Mouse (Mus musculus) erythroblast, adult 5-6 weeks (primary cell): ENCODE data around the gene Plpp7. TPM values are rescaled to one million over a fixed set of nuclear protein-coding genes. Genes with fewer than 3 reads are reported as not detected.

Experiments used
- ATAC-seq: replicated peaks from 2 replicates; pipeline ENCODE4 v1.8.0; 2016; ENCODE audit warnings: moderate number of reproducible peaks, mild to moderate bottlenecking, moderate TSS enrichment, inconsistent platforms; ENCODE audit not compliant: poor library complexity, low FRiP score, severe bottlenecking
- total RNA-seq, 2 experiments: library from RNA; stranded (forward) in 1 of 2; stranded (reverse) in 1 of 2; fragments of 150-400 nt in 1 of 2; fragments of 200-764, 138-1000 nt in 1 of 2; gene quantifications; 2 replicates each; pipeline versions ENCODE4 v1.2.3 to v1.2.4; 2015 to 2017; ENCODE audit warnings: low replicate concordance in 2 of 2

Plpp7 gene
- total RNA-seq, 2 experiments from 2014 or later: 0.60 TPM; not detected in 1

DNA sequence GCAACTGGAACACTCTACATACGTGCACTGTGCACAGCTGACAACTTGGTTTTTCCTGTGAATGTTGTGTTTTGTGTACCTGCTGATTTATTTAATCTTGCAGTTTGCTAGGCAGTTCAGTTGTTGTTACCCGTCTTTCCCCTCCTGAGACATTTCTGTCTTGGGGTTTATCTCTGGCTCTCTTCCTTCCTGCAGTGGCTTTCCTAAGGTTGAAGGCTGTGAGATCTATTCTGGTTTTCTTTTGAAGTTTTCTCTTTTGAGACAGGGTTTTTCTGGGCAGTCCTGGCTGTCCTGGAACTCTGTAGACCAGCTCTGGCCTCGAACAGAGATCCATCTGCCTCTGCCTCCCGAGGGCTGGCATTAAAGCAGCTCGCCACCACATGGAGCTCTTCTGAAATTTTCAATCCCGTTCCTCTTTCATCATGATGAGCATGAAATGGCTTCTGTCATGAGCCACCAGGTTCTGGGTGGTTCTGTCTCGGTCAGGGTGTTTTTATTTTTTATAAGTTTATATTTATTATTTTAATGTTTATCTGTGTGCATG lies 59.7 kb downstream of the Plpp7 start:
- no peak for ATAC-seq

- no peak for ATAC-seq
These were observed 60.3 kb downstream of the Plpp7 start for GRCm38 (mm10) chr2:32155614-32156013.

- ATAC-seq: no peak
These were observed 61.3 kb downstream of the Plpp7 start for GRCm38 (mm10) chr2:32156645-32157044.

GRCm38 (mm10) chr2:32157328-32157727 lies 62.0 kb downstream of the Plpp7 start:
- no peak for ATAC-seq

GRCm38 (mm10) chr2:32158616-32159239 lies 63.4 kb downstream of the Plpp7 start:
- no peak for ATAC-seq

Other genes with a start within 250 kb of the Plpp7 start
- not detected in 2 replicates for gene Fibcd1, start 249.5 kb upstream of the Plpp7 start, total RNA-seq (2015; ENCODE audit: low replicate concordance)
- not detected in 2 replicates for gene Fibcd1, start 249.5 kb upstream of the Plpp7 start, total RNA-seq (2017; ENCODE audit: low replicate concordance)
- gene Lamc3, start 208.2 kb upstream of the Plpp7 start, total RNA-seq (2015; ENCODE audit: low replicate concordance): not detected in 2 replicates
- gene Lamc3, start 208.2 kb upstream of the Plpp7 start, total RNA-seq (2017; ENCODE audit: low replicate concordance): not detected in 2 replicates
- gene Aif1l, start 145.4 kb upstream of the Plpp7 start, total RNA-seq (2015; ENCODE audit: low replicate concordance): not detected in 2 replicates
- not detected in 2 replicates for gene Aif1l, start 145.4 kb upstream of the Plpp7 start, total RNA-seq (2017; ENCODE audit: low replicate concordance)
- 13.4 and 27.4 TPM in 2 replicates for gene Nup214, start 121.1 kb upstream of the Plpp7 start, total RNA-seq (2015; ENCODE audit: low replicate concordance)
- gene Nup214, start 121.1 kb upstream of the Plpp7 start, total RNA-seq (2017; ENCODE audit: low replicate concordance): 7.5 and 14.7 TPM in 2 replicates
- 9.6 and 16.9 TPM in 2 replicates for gene Fam78a, start 10.7 kb upstream of the Plpp7 start, total RNA-seq (2015; ENCODE audit: low replicate concordance)
- 19.7 and 23.0 TPM in 2 replicates for gene Fam78a, start 10.7 kb upstream of the Plpp7 start, total RNA-seq (2017; ENCODE audit: low replicate concordance)
- gene Prrc2b, start 55.6 kb downstream of the Plpp7 start, total RNA-seq (2015; ENCODE audit: low replicate concordance): 12.3 and 13.0 TPM in 2 replicates
- 10.8 and 13.7 TPM in 2 replicates for gene Prrc2b, start 55.6 kb downstream of the Plpp7 start, total RNA-seq (2017; ENCODE audit: low replicate concordance)
- gene Pomt1, start 141.1 kb downstream of the Plpp7 start, total RNA-seq (2015; ENCODE audit: low replicate concordance): 5.0 and 6.0 TPM in 2 replicates
- 3.9 and 10.9 TPM in 2 replicates for gene Pomt1, start 141.1 kb downstream of the Plpp7 start, total RNA-seq (2017; ENCODE audit: low replicate concordance)
- gene Uck1, start 164.6 kb downstream of the Plpp7 start, total RNA-seq (2015; ENCODE audit: low replicate concordance): 0.96 and 3.1 TPM in 2 replicates
- 4.0 and 11.6 TPM in 2 replicates for gene Uck1, start 164.6 kb downstream of the Plpp7 start, total RNA-seq (2017; ENCODE audit: low replicate concordance)
- gene Golga2, start 191.9 kb downstream of the Plpp7 start, total RNA-seq (2015; ENCODE audit: low replicate concordance): 6.3 and 11.1 TPM in 2 replicates
- gene Golga2, start 191.9 kb downstream of the Plpp7 start, total RNA-seq (2017; ENCODE audit: low replicate concordance): 34.5 and 44.0 TPM in 2 replicates
- 30.4 and 97.8 TPM in 2 replicates for gene Swi5, start 192.5 kb downstream of the Plpp7 start, total RNA-seq (2015; ENCODE audit: low replicate concordance)
- gene Swi5, start 192.5 kb downstream of the Plpp7 start, total RNA-seq (2017; ENCODE audit: low replicate concordance): 76.9 and 89.4 TPM in 2 replicates